Mouse (Mus musculus) gastrocnemius, postnatal 14 days (tissue): Measurements from ENCODE around the gene Pfkm. TPM values are rescaled to one million over a fixed set of nuclear protein-coding genes. Genes with fewer than 3 reads are reported as not detected.

Source experiments
- DNase-seq: peaks from one replicate; pipeline ENCODE4 v3.0.0; 2021; ENCODE audit warnings: mixed read lengths
- intact Hi-C: fragments of 180-260 bp; cut with DNase I; formaldehyde crosslinking; loops from one replicate; pipeline ENCODE4 v1.15.1; 2025; ENCODE audit warnings: low total_unique reads
- total RNA-seq, 2 experiments: library from RNA; stranded (reverse); gene quantifications; 2 replicates each; pipeline ENCODE4 v1.2.3; 2021

The Pfkm gene
- total RNA-seq, 2 experiments from 2014 or later: 1,399 to 1,520 TPM

GRCm38 (mm10) chr15:98161026-98161805, 68.8 kb downstream of the Pfkm start:
- intact Hi-C loops: no loop called here
- DNase-seq: no peak

- intact Hi-C loops: no loop called here
- no peak for DNase-seq
Observed at GRCm38 (mm10) chr15:98162561-98162960, 70.2 kb downstream of the Pfkm start.

GRCm38 (mm10) chr15:98165525-98165924, 73.1 kb downstream of the Pfkm start, which contains the start of gene Asb8:
Asb8 (minus strand) TSS chr15:98165625.
- intact Hi-C loops: loop anchor here (5.0 kb wide), 1 partner anchor 93 kb away; no protein-coding TSS in a partner anchor
- DNase-seq: no peak

- no peak for DNase-seq
- intact Hi-C loops: loop anchor here (5.0 kb wide), 1 partner anchor 95 kb away; no protein-coding TSS in a partner anchor
Observed at GRCm38 (mm10) chr15:98166963-98167644, 74.7 kb downstream of the Pfkm start, which contains the start of gene Ccdc184. Ccdc184 (plus strand) TSS chr15:98167158.

GRCm38 (mm10) chr15:98167645-98168621, 75.5 kb downstream of the Pfkm start:
- intact Hi-C loops: loop anchor here (5.0 kb wide), 1 partner anchor 96 kb away; no protein-coding TSS in a partner anchor
- DNase-seq: peak; percentile 47

- no peak for DNase-seq
- intact Hi-C loops: loop anchor here (5.0 kb wide), 1 partner anchor 96 kb away; no protein-coding TSS in a partner anchor
Observed at GRCm38 (mm10) chr15:98168622-98169004, 76.2 kb downstream of the Pfkm start.

- intact Hi-C loops: no loop called here
- no peak for DNase-seq
Observed at GRCm38 (mm10) chr15:98170365-98170764, 78.0 kb downstream of the Pfkm start.

- intact Hi-C loops: no loop called here
- no peak for DNase-seq
Observed at GRCm38 (mm10) chr15:98170917-98171316, 78.5 kb downstream of the Pfkm start.

- intact Hi-C loops: no loop called here
- no peak for DNase-seq
Observed at GRCm38 (mm10) chr15:98172113-98172512, 79.7 kb downstream of the Pfkm start.

- intact Hi-C loops: no loop called here
- DNase-seq: no peak
Observed at GRCm38 (mm10) chr15:98173821-98174220, 81.4 kb downstream of the Pfkm start.

- no peak for DNase-seq
Observed at GRCm38 (mm10) chr15:98177320-98177719, 84.9 kb downstream of the Pfkm start.

GRCm38 (mm10) chr15:98180567-98181131, 88.3 kb downstream of the Pfkm start:
- no peak for DNase-seq
- intact Hi-C loops: loop anchor here (5.0 kb wide), 1 partner anchor 212 kb away; no protein-coding TSS in a partner anchor

More at GRCm38 (mm10) chr15:98177320-98177719, 84.9 kb downstream of the Pfkm start:
- intact Hi-C loops: no loop called here

- intact Hi-C loops: loop anchor here (5.0 kb wide), 1 partner anchor 211 kb away; no protein-coding TSS in a partner anchor
- DNase-seq: peak; percentile 94
Observed at GRCm38 (mm10) chr15:98181132-98181711, 88.8 kb downstream of the Pfkm start.

Other genes with a start within 250 kb of the Pfkm start
- 10 to 100 TPM; 18.2 to 23.3 TPM for gene Hdac7, start 248.1 kb upstream of the Pfkm start, total RNA-seq
- under 1 TPM; 0.12 to 0.49 TPM for gene Vdr, start 182.0 kb upstream of the Pfkm start, total RNA-seq
- gene Tmem106c, start 128.4 kb upstream of the Pfkm start, total RNA-seq: 1 to 10 TPM; 8.0 to 8.7 TPM
- 10 to 100 TPM; 21.8 to 23.5 TPM for gene Col2a1, start 87.9 kb upstream of the Pfkm start, total RNA-seq
- gene Senp1, start 1.2 kb downstream of the Pfkm start, total RNA-seq: 1 to 10 TPM; 6.8 to 7.0 TPM
- 100 to 1,000 TPM; 146 to 157 TPM for gene Asb8, start 73.0 kb downstream of the Pfkm start, total RNA-seq
- gene Ccdc184, start 74.6 kb downstream of the Pfkm start, total RNA-seq: not detected
- gene Olfr288, start 103.0 kb downstream of the Pfkm start, total RNA-seq: not detected
- not detected for gene Gm44579, start 128.4 kb downstream of the Pfkm start, total RNA-seq
- not detected for gene Olfr287, start 128.5 kb downstream of the Pfkm start, total RNA-seq
- not detected for gene Olfr286, start 141.9 kb downstream of the Pfkm start, total RNA-seq
- not detected for gene H1fnt, start 164.7 kb downstream of the Pfkm start, total RNA-seq
- 10 to 100 TPM; 12.3 to 14.9 TPM for gene Zfp641, start 203.6 kb downstream of the Pfkm start, total RNA-seq
- not detected for gene Olfr285, start 224.8 kb downstream of the Pfkm start, total RNA-seq
- not detected for gene Olfr284, start 248.4 kb downstream of the Pfkm start, total RNA-seq